Mouse (Mus musculus): Measurements from ENCODE around the gene Grk2.
A peak's percentile ranks its signal among the peaks of the same experiment; 100 is the strongest.

Grk2 gene

GRCm38 (mm10) chr19:4304251-4304821 is 1.7 kb downstream of the Grk2 start:
- peak in 1 of 2 experiments; percentile 61 for DNase-seq (ENCODE audit: inconsistent age in 2 of 2, low spot score in 1 of 2)

GRCm38 (mm10) chr19:4303640-4303995 is 2.4 kb downstream of the Grk2 start:
- DNase-seq (ENCODE audit: inconsistent age in 2 of 2, low spot score in 1 of 2), result no peak

GRCm38 (mm10) chr19:4302936-4303639 is 2.9 kb downstream of the Grk2 start:
- peak in 1 of 2 experiments; percentile 71 for DNase-seq (ENCODE audit: inconsistent age in 2 of 2, low spot score in 1 of 2)

GRCm38 (mm10) chr19:4301735-4302651 is 4.0 kb downstream of the Grk2 start:
- peak; percentile 48 to 65 for DNase-seq (ENCODE audit: inconsistent age in 2 of 2, low spot score in 1 of 2)

GRCm38 (mm10) chr19:4300852-4301734 is 4.9 kb downstream of the Grk2 start:
- no peak for DNase-seq (ENCODE audit: inconsistent age in 2 of 2, low spot score in 1 of 2)

- no peak for DNase-seq (ENCODE audit: inconsistent age in 2 of 2, low spot score in 1 of 2)
These were observed 5.7 kb downstream of the Grk2 start for GRCm38 (mm10) chr19:4300271-4300704.

- DNase-seq (ENCODE audit: inconsistent age in 2 of 2, low spot score in 1 of 2), result no peak
These were observed 6.3 kb downstream of the Grk2 start for GRCm38 (mm10) chr19:4299574-4300270.

- no peak for DNase-seq (ENCODE audit: inconsistent age in 2 of 2, low spot score in 1 of 2)
These were observed 6.9 kb downstream of the Grk2 start for GRCm38 (mm10) chr19:4299126-4299525.

GRCm38 (mm10) chr19:4298322-4299121 is 7.5 kb downstream of the Grk2 start:
- DNase-seq (ENCODE audit: inconsistent age in 2 of 2, low spot score in 1 of 2), result no peak

GRCm38 (mm10) chr19:4297851-4298250 is 8.2 kb downstream of the Grk2 start:
- no peak for DNase-seq (ENCODE audit: inconsistent age in 2 of 2, low spot score in 1 of 2)

- no peak for DNase-seq (ENCODE audit: inconsistent age in 2 of 2, low spot score in 1 of 2)
These were observed 9.4 kb downstream of the Grk2 start for GRCm38 (mm10) chr19:4296611-4297010.

GRCm38 (mm10) chr19:4295391-4295790 is 10.6 kb downstream of the Grk2 start:
- no peak for DNase-seq (ENCODE audit: inconsistent age in 2 of 2, low spot score in 1 of 2)

- peak; percentile 67 to 80 for DNase-seq (ENCODE audit: inconsistent age in 2 of 2, low spot score in 1 of 2)
These were observed 11.5 kb downstream of the Grk2 start for GRCm38 (mm10) chr19:4294381-4295097.

GRCm38 (mm10) chr19:4291161-4291560 is 14.9 kb downstream of the Grk2 start:
- DNase-seq (ENCODE audit: inconsistent age in 2 of 2, low spot score in 1 of 2), result no peak

- no peak for DNase-seq (ENCODE audit: inconsistent age in 2 of 2, low spot score in 1 of 2)
These were observed 15.3 kb downstream of the Grk2 start for GRCm38 (mm10) chr19:4290749-4291148.

GRCm38 (mm10) chr19:4283653-4284052 is 22.4 kb downstream of the Grk2 start:
- peak in 1 of 2 experiments; percentile 57 for DNase-seq (ENCODE audit: inconsistent age in 2 of 2, low spot score in 1 of 2)

GRCm38 (mm10) chr19:4282898-4283553 is 23.0 kb downstream of the Grk2 start, which contains the start of gene Ankrd13d:
Ankrd13d (minus strand) TSS chr19:4283137.
- DNase-seq (ENCODE audit: inconsistent age in 2 of 2, low spot score in 1 of 2), result peak; percentile 91 to 95

- DNase-seq (ENCODE audit: inconsistent age in 2 of 2, low spot score in 1 of 2), result no peak
These were observed 25.6 kb downstream of the Grk2 start for GRCm38 (mm10) chr19:4280425-4280824.
